In the genomic region with DNA sequence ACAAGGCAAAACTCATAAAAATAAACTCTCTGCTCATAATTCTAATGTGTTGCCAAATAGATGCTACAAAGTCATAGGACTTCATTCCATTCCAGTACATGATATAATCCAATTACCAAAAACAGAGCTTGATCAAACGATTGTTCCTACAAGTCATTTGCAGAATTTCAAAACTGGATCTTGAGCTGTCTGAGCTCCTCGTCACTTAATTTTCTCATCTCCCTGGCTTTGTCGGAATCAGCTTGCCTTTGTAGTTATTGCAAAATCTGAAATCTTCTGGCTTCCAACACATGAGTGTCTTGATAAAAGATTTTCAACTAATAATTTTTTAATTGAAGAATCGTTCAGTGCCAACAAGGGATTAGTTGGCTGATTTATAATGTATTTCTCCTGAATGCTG, we compare ENCODE assay signal across 26 mouse cellular contexts.
DNase-seq lines count a peak whose midpoint lies in the region; ATAC-seq and TF ChIP-seq lines count a peak whose summit lies in the region.
"Had no signal": no experiment of that assay in that cellular context is flagged by ENCODE, and none has a peak within 500 bp of the region (broad histone marks: within the 10 kb centered on the region; RNA-seq: fewer than 3 reads in every experiment).

No protein-coding gene starts in this region.

- H3K27ac ChIP-seq in lung, embryonic 14.5 days (ENCODE audit: low read depth) = no peak overlapping the region
- no peak overlapping the region for H3K27ac ChIP-seq in lung, embryonic 16.5 days (ENCODE audit: low read length)
- H3K27ac ChIP-seq: embryonic facial prominence, embryonic 10.5 days; embryonic facial prominence, embryonic 12.5 days; forebrain, embryonic 10.5 days; forebrain, embryonic 12.5 days had no signal

- no peak overlapping the region for H3K9ac ChIP-seq in lung, embryonic 14.5 days
- H3K9ac ChIP-seq in lung, embryonic 16.5 days (ENCODE audit: low read length) = no peak overlapping the region
- H3K9ac ChIP-seq: embryonic facial prominence, embryonic 12.5 days; forebrain, embryonic 12.5 days had no signal

- no peak for ATAC-seq in lung, embryonic 14.5 days (ENCODE audit: insufficient read depth)
- ATAC-seq in lung, embryonic 16.5 days (ENCODE audit: low read depth) = peak; percentile 76
- ATAC-seq: activated CD4-positive, CD25-positive, alpha-beta regulatory T cell, adult 4 months; CD4-positive, CD25-positive, alpha-beta regulatory T cell, adult 4 months; forebrain, embryonic 14.5 days; forebrain, embryonic 16.5 days; Patski had no signal

- H3K4me2 ChIP-seq in lung, embryonic 14.5 days = no peak overlapping the region
- no peak overlapping the region for H3K4me2 ChIP-seq in lung, embryonic 16.5 days (ENCODE audit: low read depth, low read length)
- H3K4me2 ChIP-seq: embryonic facial prominence, embryonic 12.5 days; forebrain, embryonic 12.5 days had no signal

- WGBS in lung, embryonic 14.5 days = 62% methylated on average over 4 of the region's 4 CpGs
- 77% methylated on average over 4 of the region's 4 CpGs for WGBS in lung, adult 2 months
- 52% methylated on average over 4 of the region's 4 CpGs for WGBS in lung, embryonic 16.5 days

- no peaks in the 10 kb centered on the region for H3K27me3 ChIP-seq in lung, embryonic 14.5 days (ENCODE audit: insufficient read depth, low read length)
- H3K27me3 ChIP-seq in lung, embryonic 16.5 days (ENCODE audit: control insufficient read depth, insufficient read depth, low read depth, low read length) = no peaks in the 10 kb centered on the region
- H3K27me3 ChIP-seq: CH12.LX; embryonic facial prominence, embryonic 12.5 days; forebrain, embryonic 12.5 days had no signal

- TF ChIP-seq CTCF in lung, embryonic 14.5 days (IDR thresholded peaks at IDR 0.05; ENCODE audit: low read depth) = no peak
- TF ChIP-seq CTCF in lung, adult 2 months (IDR thresholded peaks at IDR 0.05; ENCODE audit: insufficient read depth, low read length) = no peak

- no peaks in the 10 kb centered on the region for H3K36me3 ChIP-seq in lung, embryonic 14.5 days (ENCODE audit: insufficient read depth)
- no peaks in the 10 kb centered on the region for H3K36me3 ChIP-seq in lung, embryonic 16.5 days (ENCODE audit: control insufficient read depth, insufficient read depth, low read length)
- H3K36me3 ChIP-seq: embryonic facial prominence, embryonic 10.5 days; embryonic facial prominence, embryonic 12.5 days; forebrain, embryonic 10.5 days; forebrain, embryonic 12.5 days; G1E had no signal

- H3K4me3 ChIP-seq in lung, embryonic 14.5 days (ENCODE audit: low read depth, low read length) = no peak overlapping the region
- H3K4me3 ChIP-seq in lung, adult 2 months (replicated peaks; ENCODE audit: extremely low read depth, low read depth, low read length) = no peak overlapping the region
- H3K4me3 ChIP-seq in lung, embryonic 16.5 days (ENCODE audit: low read length) = no peak overlapping the region
- H3K4me3 ChIP-seq: embryonic facial prominence, embryonic 10.5 days; embryonic facial prominence, embryonic 12.5 days; forebrain, embryonic 10.5 days; forebrain, embryonic 12.5 days had no signal

- H3K4me1 ChIP-seq in lung, embryonic 14.5 days (ENCODE audit: insufficient read depth) = no peaks in the 10 kb centered on the region
- no peaks in the 10 kb centered on the region for H3K4me1 ChIP-seq in lung, adult 2 months (ENCODE audit: control insufficient read depth, insufficient read depth, low read length)
- no peaks in the 10 kb centered on the region; the same call in 1 of the 2 replicates for H3K4me1 ChIP-seq in lung, embryonic 16.5 days (replicated peaks; ENCODE audit: control insufficient read depth, insufficient read depth, low read length)
- H3K4me1 ChIP-seq: embryonic facial prominence, embryonic 10.5 days; embryonic facial prominence, embryonic 12.5 days; forebrain, embryonic 12.5 days had no signal

- no peak for TF ChIP-seq POLR2A in lung, adult 2 months (IDR thresholded peaks at IDR 0.05; ENCODE audit: borderline replicate concordance, extremely low read depth, low read depth, low read length)

- no peaks in the 10 kb centered on the region for H3K9me3 ChIP-seq in lung, embryonic 14.5 days (ENCODE audit: low read depth, low read length)
- H3K9me3 ChIP-seq in lung, embryonic 16.5 days (ENCODE audit: control insufficient read depth, low read length) = no peaks in the 10 kb centered on the region
- H3K9me3 ChIP-seq: embryonic facial prominence, embryonic 10.5 days; embryonic facial prominence, embryonic 12.5 days; forebrain, embryonic 10.5 days; forebrain, embryonic 12.5 days; G1E had no signal

- peak; percentile 56 for DNase-seq in lung, embryonic 14.5 days
- DNase-seq in lung, adult 2 months = no peak
- DNase-seq in lung, adult 18-20 months = no peak
- peak; percentile 26 for DNase-seq in lung, postnatal 25 days (ENCODE audit: low spot score)
- DNase-seq in lung, postnatal 10 days = no peak
- DNase-seq: adrenal gland, adult 8-10 months; adrenal gland, postnatal 14 days; adrenal gland, postnatal 36 days; B cell, adult 2 months; cerebellum, adult 11-12 months; cerebellum, adult 2 months; cerebellum, adult 9-10 months; cerebellum, postnatal 10 days; cerebellum, postnatal 25 days had no signal

Comparison
In these comparisons a context has a peak if more than half of its experiments do, and no peak if none do; other contexts are left out.
1. DNase-seq: peak in lung, embryonic 14.5 days (single experiment) and lung, postnatal 25 days (single experiment); none in lung, adult 2 months (single experiment), lung, adult 18-20 months (0 of 2) and lung, postnatal 10 days (single experiment).